Mouse (Mus musculus): ENCODE data around the gene Elavl2.

GRCm38 (mm10) chr4:91379559-91379958, 21.0 kb downstream of the Elavl2 start:
- TF ChIP-seq POLR2A (IDR thresholded peaks at IDR 0.05; ENCODE audit: borderline replicate concordance, insufficient read depth, low read length) (no peak), CTCF (IDR thresholded peaks at IDR 0.05; ENCODE audit: borderline replicate concordance, insufficient read depth, low read depth, low read length) (no peak)
